19 mouse cellular contexts compared by ENCODE assay signal in genomic region chr5:77436308-77436707, GRCm38 (mm10).
"Had no signal": no experiment of that assay in that cellular context is flagged by ENCODE, and none has a peak within 500 bp of the region (broad histone marks: within the 10 kb centered on the region; RNA-seq: fewer than 3 reads in every experiment).

No protein-coding gene starts in this region.

- H3K9ac ChIP-seq: liver, postnatal 0 days; lung, embryonic 15.5 days; midbrain, embryonic 13.5 days; midbrain, embryonic 15.5 days; neural tube, embryonic 12.5 days; stomach, embryonic 15.5 days had no signal

- H3K4me1 ChIP-seq: lung, embryonic 15.5 days; megakaryocyte, embryonic 14.5 days; midbrain, embryonic 13.5 days; midbrain, embryonic 15.5 days; neural tube, embryonic 12.5 days; stomach, embryonic 15.5 days had no signal

- H3K9me3 ChIP-seq: lung, embryonic 15.5 days; midbrain, embryonic 13.5 days; midbrain, embryonic 15.5 days; neural tube, embryonic 12.5 days; stomach, embryonic 15.5 days had no signal

- DNase-seq: liver, postnatal 0 days; lung, adult 2 months; lung, postnatal 14 days; lung, postnatal 36 days; right cerebral cortex, postnatal 14 days; spleen, adult 18-20 months; thymus, adult 2 months; thymus, postnatal 25 days; thymus, postnatal 4 days had no signal

- H3K4me2 ChIP-seq: lung, embryonic 15.5 days; midbrain, embryonic 11.5 days; midbrain, embryonic 13.5 days; midbrain, embryonic 15.5 days; neural tube, embryonic 12.5 days; stomach, embryonic 15.5 days had no signal

- ATAC-seq: liver, postnatal 0 days; lung, postnatal 0 days; midbrain, embryonic 13.5 days; midbrain, embryonic 15.5 days had no signal

- H3K27me3 ChIP-seq: lung, embryonic 15.5 days; midbrain, embryonic 13.5 days; midbrain, embryonic 15.5 days; neural tube, embryonic 12.5 days; stomach, embryonic 15.5 days had no signal

- H3K4me3 ChIP-seq: lung, embryonic 15.5 days; megakaryocyte, embryonic 14.5 days; midbrain, embryonic 13.5 days; midbrain, embryonic 15.5 days; neural tube, embryonic 12.5 days; stomach, embryonic 15.5 days had no signal

- H3K27ac ChIP-seq: lung, embryonic 15.5 days; macrophage; midbrain, embryonic 13.5 days; midbrain, embryonic 15.5 days; neural tube, embryonic 12.5 days; stomach, embryonic 15.5 days; stomach, postnatal 0 days had no signal

- H3K36me3 ChIP-seq: lung, embryonic 15.5 days; midbrain, embryonic 13.5 days; midbrain, embryonic 15.5 days; neural tube, embryonic 12.5 days; stomach, embryonic 15.5 days had no signal
